Mouse (Mus musculus) CD4-positive, CD25-positive, alpha-beta regulatory T cell (primary cell): Measurements from ENCODE around the gene Gorasp2. TPM values are rescaled to one million over a fixed set of nuclear protein-coding genes. Genes with fewer than 3 reads are reported as not detected.

ENCODE experiments used
- polyA plus RNA-seq: library from polyadenylated mRNA; unstranded; fragments of 100-300 nt; shearing (Covaris generic); gene quantifications from one replicate; pipeline ENCODE4 v1.2.1, GENCODE M21; 2017

The Gorasp2 gene
- polyA plus RNA-seq = 112 TPM

GRCm38 (mm10) chr2:70660887-70661714 lies at the start of gene Gorasp2:
Gene Gorasp2, plus strand, starts transcription at chr2:70661576.

GRCm38 (mm10) chr2:70661715-70662495 lies 529 bp downstream of the Gorasp2 start, which contains the start of gene Gm26558:
Gene Gm26558, minus strand, starts transcription at chr2:70662108.

Other genes starting within 250 kb of the Gorasp2 start
- not detected for gene Sp5, start 186.7 kb upstream of the Gorasp2 start, polyA plus RNA-seq
- gene Erich2, start 152.8 kb upstream of the Gorasp2 start, polyA plus RNA-seq = not detected
- not detected for gene Gad1, start 108.5 kb upstream of the Gorasp2 start, polyA plus RNA-seq
- gene Gm26558, start 532 bp downstream of the Gorasp2 start, polyA plus RNA-seq = 9.8 TPM
- gene Tlk1, start 164.2 kb downstream of the Gorasp2 start, polyA plus RNA-seq = 73.5 TPM